Mouse (Mus musculus) heart, adult 18-20 months (tissue): Measurements from ENCODE around the gene Naa80. TPM values are rescaled to one million over a fixed set of nuclear protein-coding genes. Genes with fewer than 3 reads are reported as not detected.
"Not testable (repeated sequence)": the region's sequence is repeated elsewhere in the genome, so short reads cannot be mapped to it uniquely, and the experiment has no call there.

ENCODE experiments used
- DNase-seq, 2 experiments: peaks; one replicate each; pipeline ENCODE4 v3.0.0; 2021 to 2022; ENCODE audit warnings: mixed read lengths in 1 of 2
- total RNA-seq, 2 experiments: library from RNA; stranded (reverse); gene quantifications; 2 replicates each; pipeline ENCODE4 v1.2.3; 2021

Naa80 gene
- total RNA-seq, 2 experiments from 2014 or later = 16.1 to 20.1 TPM

DNA sequence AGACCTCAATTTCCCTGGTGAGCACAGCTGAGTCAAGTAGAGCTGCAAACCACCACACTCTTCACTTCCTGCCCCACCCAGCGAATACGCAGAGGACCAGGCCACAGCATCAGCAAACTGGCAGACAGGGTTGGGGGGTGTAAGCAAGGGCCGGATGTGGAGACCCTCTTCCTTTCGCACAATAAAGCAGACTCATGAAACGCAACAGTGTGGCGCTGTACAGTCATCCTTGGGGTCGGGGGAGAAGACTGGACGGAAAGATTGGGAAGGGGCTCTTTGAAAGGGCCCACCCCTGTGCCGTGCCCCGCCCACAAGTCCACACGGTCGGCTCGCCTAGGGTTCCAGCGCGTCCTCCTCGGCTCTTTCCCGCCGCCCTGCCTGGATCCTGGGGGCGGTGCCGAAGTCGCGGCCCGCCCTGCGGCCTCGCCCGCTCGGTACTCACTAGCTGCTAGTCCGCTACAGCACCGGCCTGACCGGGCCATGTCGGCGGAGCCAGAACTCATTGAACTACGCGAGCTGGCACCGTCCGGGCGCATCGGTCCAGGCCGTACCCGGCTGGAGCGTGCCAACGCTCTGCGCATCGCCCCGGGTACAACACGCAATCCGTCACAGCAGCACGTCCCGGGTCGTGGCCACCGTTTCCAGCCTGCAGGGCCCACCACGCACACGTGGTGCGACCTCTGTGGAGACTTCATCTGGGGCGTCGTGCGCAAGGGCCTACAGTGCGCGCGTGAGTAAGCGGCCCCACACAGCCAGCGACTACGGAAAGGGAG, 27.4 kb upstream of the Naa80 start, which contains the start of gene Rassf1:
TSS of gene Rassf1 (plus strand) at position 439 of the 773 bp plus-strand sequence.
- peak; percentile 77 to 85 for DNase-seq

DNA sequence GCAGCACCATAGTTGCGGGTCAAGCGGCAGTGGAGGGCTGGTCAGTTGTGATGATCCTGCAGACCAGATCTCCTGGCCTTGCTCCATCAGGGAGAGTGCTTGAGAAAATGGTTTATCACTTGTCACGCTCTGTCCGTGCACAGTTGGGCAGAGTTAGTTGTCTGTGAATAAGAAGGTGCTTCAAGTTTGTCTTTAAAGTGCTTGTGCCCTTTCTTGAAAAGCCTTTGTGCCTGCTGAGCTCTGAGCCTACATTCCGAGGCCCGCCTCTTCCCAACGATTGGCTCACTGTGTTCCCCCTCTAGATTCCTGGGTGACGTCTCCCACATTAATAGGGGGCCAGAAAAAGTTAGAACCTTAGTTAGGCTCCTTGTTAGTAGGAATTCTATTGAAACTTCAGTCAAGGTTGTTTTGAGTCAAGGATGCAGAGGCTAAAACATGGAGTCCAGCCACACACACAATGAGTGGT, 26.8 kb upstream of the Naa80 start:
- no peak for DNase-seq

DNA sequence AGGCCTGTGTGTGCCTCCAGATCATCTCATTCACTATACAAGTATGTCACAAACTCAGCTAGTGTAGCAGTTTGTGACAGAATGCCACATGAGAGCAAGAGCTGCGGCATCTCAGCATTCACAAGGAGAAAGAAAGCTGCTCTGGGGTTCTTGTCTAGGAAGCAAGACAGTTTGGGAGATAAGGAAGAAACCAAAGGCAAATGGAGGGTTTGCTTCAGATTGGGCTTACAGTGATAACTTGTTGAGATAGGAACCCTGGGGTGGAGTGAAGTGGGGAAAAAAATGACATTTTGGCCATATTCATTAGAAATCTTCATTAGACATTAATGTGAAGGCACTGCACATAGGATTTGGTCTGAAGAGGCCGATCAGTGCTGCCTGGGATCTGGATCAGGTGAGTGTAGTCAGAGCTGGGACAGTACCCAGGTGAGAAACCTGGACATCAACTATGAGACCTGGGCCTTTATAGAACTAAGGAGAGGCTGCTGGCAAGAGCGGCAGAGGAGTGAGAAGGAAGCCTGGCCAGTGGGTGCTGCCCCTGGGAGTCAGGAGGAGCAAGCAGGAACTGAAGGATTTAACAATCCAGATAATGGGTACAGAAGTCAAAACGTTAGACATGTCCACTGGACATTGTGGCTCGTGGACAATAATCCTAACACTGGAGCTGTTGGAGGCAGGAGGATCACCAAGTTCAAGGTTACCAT, 25.8 kb upstream of the Naa80 start:
- no peak for DNase-seq

DNA sequence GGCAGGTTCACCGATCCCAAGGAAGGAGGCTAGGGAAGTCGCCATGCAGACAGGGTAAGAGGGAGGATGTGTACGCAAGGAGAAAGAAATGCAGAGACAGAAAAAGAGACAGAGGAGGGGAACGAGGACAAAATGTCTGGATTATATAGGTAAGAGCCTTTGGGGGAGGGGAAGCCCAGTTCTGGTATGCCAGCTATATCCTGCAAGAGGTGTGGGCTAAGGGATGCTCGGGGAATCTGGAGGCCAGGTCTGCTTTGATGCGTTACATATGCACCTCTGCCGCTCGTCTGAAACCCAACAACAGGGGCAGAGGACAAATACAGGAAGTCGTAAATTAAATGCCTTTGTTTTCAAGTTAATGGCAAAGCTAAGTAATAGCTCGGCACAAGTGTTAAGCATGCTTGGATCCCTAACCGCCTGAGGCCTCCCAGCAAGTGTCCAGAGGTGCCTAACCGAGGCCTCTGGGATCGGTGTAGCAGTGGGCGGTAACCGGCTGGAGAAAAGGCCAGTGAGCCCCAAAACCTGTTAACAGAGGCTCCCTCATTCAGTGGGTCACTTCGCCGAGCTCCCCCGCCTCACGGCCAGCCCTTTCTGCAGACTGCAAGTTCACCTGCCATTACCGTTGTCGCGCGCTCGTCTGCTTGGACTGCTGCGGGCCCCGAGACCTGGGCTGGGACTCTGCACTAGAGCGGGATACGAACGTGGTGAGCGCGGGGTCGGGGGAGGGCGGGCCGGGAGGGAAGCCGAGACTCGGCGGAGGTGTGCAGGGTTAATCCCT, 25.0 kb upstream of the Naa80 start:
- DNase-seq = no peak

DNA sequence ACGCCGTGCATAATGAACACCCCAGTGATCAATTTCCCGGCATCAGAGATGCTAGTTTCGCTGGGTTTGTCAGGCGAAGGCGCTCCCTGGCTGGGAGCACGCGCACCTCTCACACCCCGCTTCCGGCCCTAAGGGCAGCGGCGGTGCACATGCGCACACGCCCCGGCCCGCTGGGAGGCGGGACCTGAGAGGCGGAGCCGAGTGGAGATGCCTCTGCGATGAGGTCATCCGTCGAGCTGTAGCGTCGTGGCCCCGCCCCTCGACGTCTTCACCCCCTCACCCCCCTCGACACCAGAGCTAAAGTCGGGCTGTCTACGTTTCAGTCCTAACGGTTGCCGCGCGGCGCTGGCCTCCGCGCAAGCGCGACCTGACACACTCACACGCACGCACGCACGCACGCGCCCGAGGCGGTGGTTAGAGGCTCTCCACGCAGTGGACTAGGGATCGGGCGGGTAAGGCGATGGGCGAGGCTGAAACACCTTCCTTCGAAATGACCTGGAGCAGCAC, 24.3 kb upstream of the Naa80 start:
- DNase-seq = peak; percentile 94 to 97

DNA sequence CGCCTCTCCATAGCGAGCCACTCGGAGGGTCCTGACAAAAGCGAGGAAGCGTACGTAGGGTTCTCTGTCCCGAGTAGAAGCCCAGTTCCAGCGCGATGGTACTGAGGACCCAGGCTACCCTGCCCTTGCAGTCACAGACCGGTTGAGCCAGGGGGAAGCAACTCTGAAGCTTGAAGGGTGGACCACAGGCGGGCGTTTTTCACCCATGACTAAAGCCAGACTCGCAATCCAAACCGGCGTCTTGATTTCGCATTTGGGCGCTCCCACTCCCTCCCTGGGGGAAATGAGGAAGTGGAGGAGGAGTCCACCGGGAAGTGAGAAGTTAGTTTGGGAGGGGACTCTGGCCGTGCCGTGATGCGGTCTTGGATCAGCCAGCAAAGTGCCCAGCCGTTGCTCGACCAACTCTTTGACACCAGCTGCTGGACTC, 23.6 kb upstream of the Naa80 start:
- peak; percentile 86 to 91 for DNase-seq

DNA sequence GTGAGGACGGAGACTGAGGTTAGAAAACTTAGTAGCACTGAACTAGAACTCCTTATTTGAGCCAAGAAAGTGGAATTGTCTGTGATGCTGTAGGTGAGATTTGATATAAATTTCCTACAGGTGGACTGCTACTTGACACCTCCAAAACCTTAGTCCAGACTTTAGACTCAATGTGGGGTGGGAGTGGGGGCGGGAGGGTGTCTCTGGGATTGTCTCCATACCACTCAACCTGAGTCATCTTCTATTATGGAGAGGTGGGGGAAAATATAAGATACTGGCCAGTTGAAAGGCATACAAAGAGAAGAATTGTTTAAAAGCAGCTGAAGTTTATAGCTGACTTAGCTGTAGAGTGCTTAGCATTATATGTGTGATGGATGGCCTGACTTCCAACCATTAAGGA, 23.0 kb upstream of the Naa80 start:
- no peak for DNase-seq

DNA sequence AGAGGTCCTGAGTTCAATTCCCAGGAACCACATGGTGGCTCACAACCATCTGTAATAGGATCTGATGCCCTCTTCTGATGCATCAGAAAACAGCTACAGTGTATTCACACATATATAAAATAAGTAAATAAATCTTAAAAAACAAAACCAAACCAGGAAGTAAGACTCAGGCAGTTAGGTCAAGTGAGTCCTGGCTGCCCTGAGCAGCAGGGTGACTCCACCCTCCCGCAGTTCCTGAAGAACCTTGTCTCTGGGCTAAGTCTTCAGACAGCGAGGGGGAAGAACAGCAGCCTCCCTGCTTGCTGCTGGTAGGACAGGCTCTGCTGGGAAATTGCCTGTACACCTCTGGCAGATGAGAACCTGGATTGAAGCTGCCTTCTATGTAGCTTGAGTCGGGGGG, 22.3 kb upstream of the Naa80 start:
- no peak for DNase-seq

DNA sequence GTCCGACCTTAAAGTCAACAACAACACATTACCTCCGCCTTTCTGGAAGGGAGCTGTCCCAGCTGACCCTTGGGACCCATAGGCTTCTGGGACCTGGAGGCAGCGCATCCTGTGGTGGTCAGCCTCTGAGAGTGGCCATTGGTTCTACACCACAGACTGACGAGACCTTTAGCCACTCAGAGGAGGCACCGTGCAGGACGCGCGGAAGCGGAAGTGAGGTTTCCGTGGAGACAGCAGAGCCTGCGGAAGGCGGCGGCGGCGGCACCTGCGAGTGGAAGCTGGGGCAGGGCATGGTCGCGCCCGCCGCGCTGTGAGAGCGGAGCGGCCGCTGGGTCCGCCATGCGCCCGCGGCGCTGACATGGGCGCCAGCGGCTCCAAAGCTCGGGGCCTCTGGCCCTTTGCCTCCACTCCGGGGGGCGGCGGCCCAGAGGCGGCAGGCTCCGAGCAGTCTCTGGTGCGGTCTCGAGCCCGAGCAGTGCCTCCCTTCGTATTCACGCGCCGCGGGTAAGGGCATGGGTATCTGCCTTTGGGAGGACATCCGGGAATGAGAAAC, 15.6 kb upstream of the Naa80 start, which contains the start of gene Tusc2:
TSS of gene Tusc2 (plus strand) at position 227 of the 553 bp plus-strand sequence.
- DNase-seq = peak; percentile 97 to 98

DNA sequence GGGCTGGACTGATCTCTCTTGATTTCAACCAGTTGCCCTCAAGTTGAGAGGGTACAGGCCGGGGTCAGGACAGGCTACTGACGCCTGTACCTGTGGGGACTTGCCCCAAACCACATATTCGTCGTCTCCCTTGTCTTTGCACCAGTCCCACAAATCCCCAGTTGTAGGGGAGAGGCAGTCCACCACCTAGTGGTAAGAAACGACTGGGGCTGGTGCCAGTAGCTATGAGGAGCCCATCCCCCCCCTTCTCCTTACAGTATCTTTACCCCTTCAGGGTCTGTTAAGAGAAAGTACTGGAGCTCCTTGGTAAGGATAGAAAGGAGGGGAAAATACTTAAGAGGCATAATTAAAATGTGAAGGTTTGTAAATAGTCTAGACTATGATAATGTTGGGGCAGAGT, 13.1 kb upstream of the Naa80 start:
- DNase-seq = not testable (repeated sequence)

DNA sequence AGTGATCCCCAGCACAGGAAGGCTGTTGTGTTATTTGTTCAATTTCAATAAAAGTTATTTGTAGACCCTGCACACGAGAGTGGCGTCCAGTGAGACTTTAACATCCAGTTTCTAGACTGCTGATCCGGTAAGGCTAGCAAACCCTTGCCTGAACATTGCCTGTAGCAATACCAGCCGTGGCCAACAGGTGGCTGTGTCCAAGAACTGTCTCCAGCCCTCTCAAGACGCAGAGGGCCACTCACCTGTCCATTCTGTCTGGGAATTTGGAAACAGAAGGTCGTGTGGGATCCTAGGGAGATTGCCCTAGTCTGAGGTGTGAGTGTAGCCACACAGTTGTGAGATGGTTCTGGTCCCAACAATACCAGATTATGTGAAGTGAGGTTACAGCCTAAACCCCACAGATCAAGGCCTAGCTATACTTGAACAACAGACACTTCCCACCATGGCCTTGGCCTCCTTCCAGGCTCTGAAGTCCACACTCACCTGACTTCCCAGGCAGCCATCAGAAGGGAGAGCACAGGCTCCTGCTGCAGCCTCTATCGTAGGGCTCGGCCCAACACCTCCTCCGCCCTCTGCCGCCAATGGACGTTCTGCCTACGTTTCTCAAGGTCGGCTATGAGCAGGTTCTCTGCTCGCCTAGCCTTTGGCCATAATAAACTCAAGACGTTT, 12.5 kb upstream of the Naa80 start:
- DNase-seq = peak; percentile 86 to 93

DNA sequence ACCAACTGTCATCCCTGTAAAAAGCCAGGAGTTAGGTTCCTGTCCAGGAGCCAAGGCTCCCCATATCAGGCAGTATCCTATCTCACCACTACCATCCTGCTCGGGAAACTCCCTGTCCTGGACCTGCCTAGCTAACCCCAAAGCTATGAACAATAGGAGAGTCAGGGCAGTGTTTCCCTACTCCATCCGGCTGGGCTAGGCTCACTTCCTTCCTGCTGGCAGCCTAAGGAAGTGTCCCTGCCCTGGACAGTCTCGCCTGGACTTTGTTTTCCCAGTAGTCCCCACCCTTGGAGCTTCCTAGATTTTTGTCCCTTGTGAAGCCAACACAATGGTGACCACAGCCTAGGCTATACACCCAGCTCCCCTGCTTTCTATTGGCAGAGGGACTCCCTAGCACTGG, 11.8 kb upstream of the Naa80 start:
- DNase-seq = peak; percentile 71 to 91

DNA sequence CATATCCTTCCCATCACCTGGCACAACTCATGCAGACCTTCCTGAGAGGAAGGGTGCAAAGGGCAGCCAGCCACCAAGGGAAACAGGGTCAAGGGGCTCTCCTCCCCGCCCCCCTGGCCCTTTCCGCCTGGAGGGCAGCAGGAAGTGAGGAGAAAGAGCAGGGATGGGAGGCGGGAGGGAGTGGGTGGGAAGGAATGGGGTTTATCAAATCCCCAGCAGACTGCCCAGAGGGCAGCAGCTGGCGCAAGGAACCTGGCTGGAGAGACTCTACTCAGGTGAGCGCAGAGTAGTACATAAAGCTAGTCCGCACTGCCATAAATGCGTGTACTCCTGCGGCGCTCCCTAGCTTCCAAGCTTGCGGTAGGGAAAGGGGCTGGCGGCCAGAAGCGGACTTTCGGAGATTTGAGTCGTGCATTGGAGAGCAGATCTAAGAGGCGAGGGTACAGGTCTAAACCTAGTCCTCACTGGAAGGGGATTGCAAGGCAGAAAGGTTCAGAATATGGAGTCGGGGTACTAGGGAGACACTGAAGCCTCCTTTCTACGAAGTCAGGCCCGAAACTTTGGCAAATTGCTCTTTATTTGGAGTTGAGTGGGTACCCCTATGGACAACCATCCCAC, 10.9 kb upstream of the Naa80 start, which contains the start of gene Hyal2:
TSS of gene Hyal2 (plus strand) at position 244 of the 618 bp plus-strand sequence.
- DNase-seq = peak in 1 of 2 experiments; percentile 77

DNA sequence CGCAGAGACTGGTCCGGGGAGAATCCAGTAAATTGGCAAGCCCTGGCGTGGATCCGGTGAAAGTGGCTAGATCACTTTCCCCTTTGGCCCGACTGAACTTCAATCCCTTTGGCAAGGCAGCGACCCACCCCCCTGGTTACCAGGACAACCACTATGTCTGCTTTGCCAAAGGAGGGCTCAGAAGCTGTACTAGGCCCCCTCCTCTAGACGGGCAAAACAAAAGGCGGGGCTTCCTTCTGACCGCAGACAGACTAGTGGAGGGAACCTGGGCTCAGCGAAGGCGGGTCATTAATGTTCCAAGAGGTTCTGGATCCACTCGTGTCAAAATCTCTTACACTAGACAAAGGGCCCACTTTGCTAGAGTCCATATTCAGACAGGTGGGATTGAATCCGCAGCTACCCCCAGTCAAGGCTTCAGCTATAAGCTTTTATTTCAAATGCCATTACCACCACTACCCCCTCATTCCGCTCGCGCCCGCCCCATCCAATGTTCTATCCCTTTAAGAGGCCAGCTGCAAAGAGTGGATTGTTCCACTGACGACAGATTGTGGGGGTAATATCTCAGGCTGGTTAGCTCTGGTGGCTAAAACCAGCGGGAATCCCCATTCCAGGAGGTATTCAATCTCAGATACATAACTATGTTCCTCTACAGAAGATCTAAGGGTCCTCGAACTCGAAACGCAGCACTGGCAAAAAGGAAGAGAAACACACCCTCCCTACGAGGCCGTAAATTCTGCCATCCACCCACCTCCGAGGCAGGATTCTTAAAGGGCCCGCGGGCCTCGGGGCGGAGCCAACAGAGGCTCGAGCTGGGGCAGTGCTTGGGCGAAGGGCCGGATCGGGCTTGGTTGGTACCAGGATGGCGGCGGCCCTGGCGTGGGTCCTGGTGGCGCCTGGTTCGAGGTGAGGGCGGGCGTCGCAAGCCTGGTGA, 10.1 kb upstream of the Naa80 start:
- DNase-seq = peak; percentile 91 to 92

DNA sequence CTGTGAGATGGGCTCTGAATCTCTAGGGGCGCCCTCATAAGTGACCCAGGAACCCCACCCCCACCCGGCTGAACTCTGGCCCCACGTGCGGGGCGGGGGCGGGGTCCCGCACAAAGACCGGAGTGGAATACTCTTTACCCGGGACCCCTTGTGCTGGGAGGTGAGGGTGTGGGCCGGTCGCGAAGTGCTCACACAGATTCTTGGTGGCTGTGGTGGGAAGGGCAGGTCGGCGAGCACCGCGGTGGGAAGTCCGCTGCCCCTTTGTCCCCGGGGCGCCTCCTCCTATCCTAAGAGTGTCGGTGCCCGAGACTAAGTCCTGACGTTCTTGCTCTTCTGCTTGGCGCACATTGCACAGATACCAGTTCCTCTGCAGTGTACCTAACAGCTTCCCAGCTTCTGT, 9.4 kb upstream of the Naa80 start:
- no peak for DNase-seq

DNA sequence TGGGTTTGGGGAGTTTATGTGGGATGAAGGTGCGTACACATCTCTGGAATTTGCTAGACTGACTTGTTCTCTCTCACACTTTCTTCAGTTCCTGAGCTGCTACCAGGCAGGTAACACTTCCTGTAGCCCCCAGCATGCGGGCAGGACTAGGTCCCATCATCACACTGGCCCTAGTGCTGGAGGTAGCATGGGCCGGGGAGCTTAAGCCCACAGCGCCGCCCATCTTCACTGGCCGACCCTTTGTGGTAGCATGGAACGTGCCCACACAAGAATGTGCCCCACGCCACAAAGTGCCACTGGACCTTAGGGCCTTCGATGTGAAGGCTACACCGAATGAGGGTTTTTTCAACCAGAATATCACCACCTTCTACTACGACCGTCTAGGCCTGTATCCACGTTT, 8.7 kb upstream of the Naa80 start:
- no peak for DNase-seq

DNA sequence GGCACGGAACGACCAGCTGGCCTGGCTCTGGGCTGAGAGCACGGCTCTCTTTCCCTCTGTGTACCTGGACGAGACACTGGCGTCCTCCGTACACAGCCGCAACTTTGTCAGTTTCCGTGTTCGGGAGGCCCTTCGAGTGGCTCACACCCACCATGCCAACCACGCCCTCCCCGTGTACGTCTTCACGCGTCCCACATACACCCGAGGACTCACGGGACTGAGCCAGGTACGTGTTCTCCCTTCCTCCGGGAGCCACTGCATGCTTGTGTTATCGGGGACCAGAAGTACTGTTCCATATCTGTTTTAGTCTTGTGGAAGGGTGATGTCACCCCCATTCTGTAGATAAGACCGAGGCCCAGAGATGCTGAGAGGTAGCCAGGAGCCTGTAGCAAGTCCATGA, 7.8 kb upstream of the Naa80 start:
- no peak for DNase-seq

DNA sequence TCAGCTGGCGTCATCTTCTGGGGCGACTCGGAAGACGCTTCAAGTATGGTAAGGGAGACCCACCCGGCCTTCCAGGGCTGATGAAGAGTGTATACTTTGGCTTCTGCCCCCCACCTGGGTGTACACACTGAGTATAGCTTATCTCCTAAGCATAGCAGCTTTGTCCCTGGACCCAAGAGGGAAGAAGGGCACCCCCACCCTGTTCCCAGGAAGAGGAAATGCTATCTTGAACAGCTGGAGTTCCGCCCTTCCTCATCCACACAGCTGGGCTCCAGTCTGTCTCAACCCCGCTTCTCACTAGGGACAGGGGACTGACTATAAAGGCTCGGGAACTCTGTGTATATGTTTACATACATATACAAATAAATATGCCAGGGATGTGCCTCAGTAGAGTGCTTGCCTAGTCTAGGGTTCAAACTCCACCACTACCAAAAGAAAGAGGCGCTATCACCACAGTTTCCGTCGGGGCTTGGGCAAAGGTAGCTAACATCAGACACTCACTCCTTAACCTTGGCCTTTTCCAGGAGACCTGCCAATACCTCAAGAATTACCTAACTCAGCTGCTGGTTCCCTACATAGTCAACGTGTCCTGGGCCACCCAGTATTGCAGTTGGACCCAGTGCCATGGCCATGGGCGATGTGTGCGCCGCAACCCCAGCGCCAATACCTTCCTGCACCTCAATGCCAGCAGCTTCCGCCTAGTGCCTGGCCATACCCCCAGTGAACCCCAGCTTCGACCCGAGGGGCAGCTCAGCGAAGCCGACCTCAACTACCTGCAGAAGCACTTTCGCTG, 7.0 kb upstream of the Naa80 start:
- peak in 1 of 2 experiments; percentile 78 for DNase-seq

DNA sequence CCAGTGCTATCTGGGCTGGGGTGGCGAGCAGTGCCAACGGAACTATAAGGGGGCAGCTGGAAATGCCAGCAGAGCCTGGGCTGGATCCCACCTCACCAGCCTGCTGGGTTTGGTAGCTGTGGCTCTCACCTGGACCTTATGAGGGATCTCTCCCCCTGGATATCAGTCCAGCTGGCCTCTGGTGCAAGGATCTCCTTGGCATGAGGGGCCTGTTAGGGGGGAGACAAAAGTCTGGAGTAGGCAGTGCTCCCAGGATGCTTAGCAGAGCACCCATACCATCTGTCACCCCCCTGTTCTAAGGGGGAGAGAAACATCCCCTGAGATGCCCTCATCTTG, 6.4 kb upstream of the Naa80 start:
- no peak for DNase-seq
